Mouse (Mus musculus): ENCODE data around the gene Gabrb1.
"Not testable (repeated sequence)": the region's sequence is repeated elsewhere in the genome, so short reads cannot be mapped to it uniquely, and the experiment has no call there.

The Gabrb1 gene

GRCm38 (mm10) chr5:72043226-72044151 lies 385.6 kb downstream of the Gabrb1 start:
- DNase-seq, result no peak

- DNase-seq, result no peak
Measured at GRCm38 (mm10) chr5:72046261-72046660, 388.3 kb downstream of the Gabrb1 start.

GRCm38 (mm10) chr5:72064079-72064478 lies 406.2 kb downstream of the Gabrb1 start:
- no peak for DNase-seq

- DNase-seq, result peak; percentile 22 to 26
Measured at GRCm38 (mm10) chr5:72068826-72069225, 410.9 kb downstream of the Gabrb1 start.

- DNase-seq, result not testable (repeated sequence)
Measured at GRCm38 (mm10) chr5:72069398-72069797, 411.5 kb downstream of the Gabrb1 start.

- DNase-seq, result peak; percentile 12 to 18
Measured at GRCm38 (mm10) chr5:72076781-72077180, 418.9 kb downstream of the Gabrb1 start.

DNA sequence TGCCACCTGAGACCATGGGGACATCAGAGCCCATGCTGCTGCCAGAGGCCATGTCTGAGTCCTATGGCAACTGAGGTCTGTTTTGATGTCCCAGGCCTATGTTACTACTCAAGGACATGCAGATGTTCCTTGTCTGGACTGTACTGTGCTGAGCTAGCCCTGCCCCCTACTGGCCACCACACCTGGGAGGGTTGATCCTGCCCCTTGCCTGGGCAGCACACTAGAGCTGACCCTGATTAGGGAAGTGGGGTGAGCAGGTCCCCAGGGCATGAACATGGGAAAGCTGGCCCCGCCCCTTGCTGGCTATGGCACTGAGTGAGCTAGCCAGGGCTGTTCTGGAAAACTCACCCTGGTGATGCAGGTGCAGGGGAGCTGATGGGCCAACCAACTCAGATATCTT lies 428.6 kb downstream of the Gabrb1 start:
- peak in 1 of 2 experiments; percentile 14 for DNase-seq

DNA sequence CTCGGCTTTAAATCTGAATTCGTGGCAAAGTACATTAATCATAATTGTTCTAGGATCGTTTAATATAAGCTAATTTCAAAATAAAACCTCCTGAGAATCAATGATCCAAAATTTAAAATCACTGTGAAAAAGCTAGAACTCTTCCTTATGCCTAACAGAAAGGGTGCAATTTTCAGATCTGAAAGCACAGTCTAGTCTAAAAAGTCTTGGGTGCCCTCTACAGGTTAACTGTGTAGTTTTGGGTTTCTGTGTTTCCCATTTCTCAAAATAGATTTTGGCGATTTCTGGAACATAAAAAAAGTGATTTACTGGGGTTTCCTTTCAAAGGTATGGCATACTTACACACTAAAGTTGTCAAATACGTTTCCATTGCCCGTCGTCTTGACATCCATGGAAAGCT lies 436.7 kb downstream of the Gabrb1 start:
- peak; percentile 56 to 78 for DNase-seq

- DNase-seq, result no peak
Measured at GRCm38 (mm10) chr5:72095015-72095414, 437.1 kb downstream of the Gabrb1 start.

GRCm38 (mm10) chr5:72104274-72104921 lies 446.5 kb downstream of the Gabrb1 start:
- no peak for DNase-seq

- no peak for DNase-seq
Measured at GRCm38 (mm10) chr5:72122414-72123037, 464.6 kb downstream of the Gabrb1 start.

DNA sequence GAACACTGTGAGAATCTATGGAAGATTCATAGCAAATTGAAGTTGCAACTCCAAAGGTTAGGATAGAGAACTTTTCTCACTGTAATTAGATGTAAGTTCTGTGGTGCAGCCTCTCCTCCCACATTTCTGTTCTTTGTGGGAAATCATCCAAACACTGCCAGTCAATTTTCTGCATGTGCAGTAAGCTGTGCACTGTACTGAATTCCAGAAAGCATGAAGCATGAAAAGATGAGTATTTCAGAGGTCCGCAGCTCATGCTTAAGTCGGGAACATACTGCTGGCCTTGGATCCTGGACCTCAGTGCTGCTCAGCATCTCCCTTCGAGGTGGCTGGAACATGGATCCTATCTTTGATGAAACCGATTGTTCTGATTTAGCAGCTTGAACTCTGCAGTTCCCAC lies 468.8 kb downstream of the Gabrb1 start:
- DNase-seq, result no peak

DNA sequence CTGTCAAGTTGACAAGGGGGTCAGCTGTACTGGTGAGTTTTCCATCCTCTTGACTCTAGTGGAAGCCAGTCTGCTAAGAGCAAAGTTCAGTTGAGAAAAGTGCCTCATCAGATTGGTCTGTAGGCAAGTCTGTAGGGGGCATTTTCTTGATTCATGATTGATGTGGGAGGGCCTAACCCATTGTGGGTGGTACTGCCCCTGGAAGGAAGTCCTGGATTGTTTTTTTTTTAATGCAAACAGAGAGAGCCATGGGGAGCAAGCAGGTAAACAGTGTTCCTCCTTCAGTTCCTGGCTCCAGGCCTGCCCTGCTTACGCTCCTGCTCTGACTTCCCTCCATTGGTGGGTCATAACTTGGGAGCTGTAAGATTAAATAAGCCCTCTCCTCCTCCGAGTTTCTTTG lies 476.0 kb downstream of the Gabrb1 start:
- DNase-seq, result no peak

DNA sequence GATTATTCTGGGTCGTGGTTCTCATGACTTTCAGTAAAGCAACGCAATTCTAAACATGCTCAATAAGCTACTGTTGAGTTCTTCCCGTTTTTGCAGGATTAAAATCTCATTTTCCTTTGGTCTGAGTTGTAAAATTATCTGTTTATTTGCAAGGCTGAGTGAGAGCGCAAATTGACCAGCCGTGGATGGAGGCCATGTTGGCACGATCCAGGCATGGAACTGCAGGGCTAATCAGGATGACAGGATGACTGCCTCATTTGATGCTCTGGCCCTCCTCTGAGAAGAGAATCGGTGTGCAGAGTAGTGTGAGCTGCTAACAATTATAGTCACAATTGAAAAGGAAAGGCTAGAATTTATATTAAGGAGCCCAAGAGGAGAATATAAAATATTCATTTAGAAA lies 480.3 kb downstream of the Gabrb1 start:
- DNase-seq, result peak; percentile 68 to 76

DNA sequence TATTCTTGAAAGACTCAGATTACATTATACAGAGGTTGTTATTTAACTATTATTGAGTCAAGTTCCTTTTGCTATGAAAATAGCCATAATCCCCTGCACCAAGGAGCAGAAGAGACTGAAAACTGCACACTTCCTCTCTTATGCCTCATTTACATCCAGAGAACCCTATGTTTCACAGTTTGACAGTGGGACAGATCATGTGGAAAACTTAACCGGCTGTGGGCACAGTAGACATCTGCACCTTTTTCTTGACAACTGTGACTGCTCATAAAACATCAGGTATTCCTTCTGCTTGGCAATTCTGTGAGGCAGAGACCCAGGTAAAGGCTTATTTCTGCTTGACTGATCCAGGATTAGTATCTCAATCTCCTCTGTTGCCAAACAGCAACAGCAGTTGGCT lies 481.7 kb downstream of the Gabrb1 start:
- peak; percentile 49 to 61 for DNase-seq

DNA sequence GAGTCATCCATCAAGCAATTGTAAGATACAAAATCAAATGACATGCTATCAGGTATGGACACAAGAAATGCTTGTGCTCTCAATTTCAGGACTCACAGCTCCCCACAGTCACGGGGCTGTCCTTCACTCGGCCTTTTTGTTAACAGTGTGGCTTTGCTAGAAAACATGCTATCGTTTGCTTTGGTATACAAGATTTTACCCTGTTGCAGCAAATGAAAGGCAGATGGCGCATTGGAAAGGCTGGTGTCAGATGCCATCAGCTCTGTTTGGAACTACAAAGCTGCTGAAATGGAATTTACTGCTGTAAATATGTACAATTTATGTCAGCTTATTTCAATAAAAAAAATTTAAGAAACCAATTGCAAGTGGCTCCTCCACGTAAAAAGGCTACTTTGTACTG lies 490.8 kb downstream of the Gabrb1 start:
- DNase-seq, result no peak

GRCm38 (mm10) chr5:72150870-72151269 lies 493.0 kb downstream of the Gabrb1 start:
- no peak for DNase-seq

DNA sequence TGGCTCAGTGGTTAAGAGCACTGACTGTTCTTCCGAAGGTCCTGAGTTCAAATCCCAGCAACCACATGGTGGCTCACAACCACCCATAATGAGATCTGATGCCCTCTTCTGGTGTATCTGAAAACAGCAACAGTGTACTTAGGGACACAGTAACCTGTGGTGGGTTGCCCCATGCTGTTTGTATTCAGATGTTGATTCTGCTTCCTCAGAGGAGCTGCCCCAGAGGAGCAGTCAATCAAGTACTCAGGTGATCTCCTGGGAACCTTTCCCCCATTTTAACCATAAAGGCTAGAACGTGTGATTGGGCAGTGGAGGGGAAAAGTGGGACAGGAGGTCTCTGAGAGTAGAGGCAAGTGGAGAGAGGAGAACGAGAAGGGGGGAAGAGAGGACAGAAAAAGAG lies 497.8 kb downstream of the Gabrb1 start:
- not testable (repeated sequence) for DNase-seq

DNA sequence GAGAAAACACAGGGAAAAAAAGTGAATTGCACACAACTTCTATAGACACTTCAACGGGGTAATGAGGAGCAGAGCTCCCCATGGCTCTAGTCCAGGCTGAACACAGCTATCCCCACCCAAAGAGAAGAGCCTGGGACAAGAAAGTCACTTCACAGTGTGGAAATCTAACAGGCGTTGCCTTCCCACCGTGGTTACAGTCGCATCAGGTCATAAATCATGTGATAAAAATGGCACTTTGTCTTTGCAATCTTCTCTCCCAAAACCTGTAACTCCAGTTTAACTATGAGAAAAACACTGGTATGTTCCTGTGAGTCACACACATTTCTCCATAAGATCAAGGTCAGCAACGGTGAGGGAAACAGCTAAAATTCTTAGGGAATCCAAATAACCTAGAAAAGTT lies 498.7 kb downstream of the Gabrb1 start:
- DNase-seq, result no peak

- DNase-seq, result no peak
Measured at GRCm38 (mm10) chr5:72158667-72159066, 500.8 kb downstream of the Gabrb1 start.

DNA sequence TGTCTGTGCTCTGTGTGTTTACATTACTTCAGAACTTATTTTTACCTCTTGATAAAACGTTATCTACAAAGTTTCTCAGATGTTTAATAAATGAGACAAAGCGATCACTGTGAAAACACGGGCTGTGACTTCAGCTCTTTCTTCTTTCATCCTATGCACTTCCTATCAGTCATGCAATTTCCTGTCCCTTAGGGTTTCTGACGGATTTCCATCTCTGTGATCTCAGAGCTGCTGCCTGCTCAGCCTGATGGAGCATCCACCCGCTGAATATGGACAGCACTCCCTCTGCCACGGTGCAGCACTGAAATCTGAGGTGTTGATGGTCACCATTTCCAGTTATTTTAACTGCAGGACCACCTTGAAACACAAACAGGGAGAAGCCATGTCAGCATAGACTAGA lies 501.6 kb downstream of the Gabrb1 start:
- no peak for DNase-seq

DNA sequence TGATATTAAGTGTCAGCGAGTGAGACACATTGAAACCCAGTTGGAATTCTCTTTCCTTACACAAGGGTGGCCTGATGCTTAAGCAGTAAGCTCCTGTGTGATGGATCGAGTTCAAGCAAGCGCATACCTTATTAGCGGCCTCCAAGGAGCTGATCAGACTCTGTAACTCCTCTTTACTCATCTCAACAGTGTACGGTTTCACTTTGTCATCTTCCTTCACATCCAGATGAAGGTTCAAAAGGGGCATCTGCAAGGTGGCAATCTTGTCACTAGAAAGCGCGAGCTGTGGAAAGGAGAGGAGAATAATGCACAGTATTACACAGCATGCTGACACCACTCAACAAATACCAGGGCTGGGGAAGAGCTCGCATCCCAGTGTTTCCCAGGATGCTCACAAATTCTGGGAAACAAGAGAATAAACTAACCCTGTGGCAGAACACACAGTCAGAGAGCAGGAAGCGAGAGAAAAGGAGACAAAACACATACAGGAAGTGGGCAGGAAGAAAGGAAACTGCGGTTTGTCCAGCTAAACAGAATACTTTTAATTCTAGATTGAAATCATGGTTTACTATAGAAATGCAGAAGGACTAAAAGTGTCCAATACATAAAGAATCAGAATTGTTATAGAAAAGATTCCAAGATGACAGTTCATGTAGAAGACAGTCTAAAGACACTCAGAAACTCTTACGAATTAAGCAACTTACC lies 503.0 kb downstream of the Gabrb1 start:
- no peak for DNase-seq

DNA sequence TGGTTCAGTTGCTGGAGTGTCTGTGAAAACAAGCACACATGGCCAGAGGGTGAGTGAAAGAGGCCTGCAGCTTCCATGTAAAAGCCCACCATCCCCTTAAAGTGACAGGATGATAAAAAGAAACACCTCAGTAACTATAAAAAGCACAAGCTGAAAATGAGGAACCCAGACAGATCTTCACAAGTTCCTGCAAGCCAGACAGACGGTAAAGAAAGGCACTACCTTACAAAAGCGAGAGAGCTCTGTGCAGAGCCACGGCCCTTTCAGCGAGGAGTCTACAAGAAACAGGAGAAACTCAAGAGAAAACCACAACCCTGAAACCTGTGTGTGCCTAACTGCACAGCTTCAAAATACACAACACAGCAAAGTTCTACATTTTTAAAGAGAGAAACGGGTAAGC lies 504.9 kb downstream of the Gabrb1 start:
- DNase-seq, result no peak

Measured in cerebellum, postnatal 10 days (tissue).